Mouse (Mus musculus): ENCODE results near the gene Akr1a1.

Gene Akr1a1

GRCm38 (mm10) chr4:116659474-116659873 lies 8.0 kb upstream of the Akr1a1 start:
- in situ Hi-C loops (cut with MboI, MseI): loop anchor here (5.0 kb wide), 1 partner anchor 48 kb away; the partner anchor contains the start of genes Ccdc163 and Mmachc

DNA sequence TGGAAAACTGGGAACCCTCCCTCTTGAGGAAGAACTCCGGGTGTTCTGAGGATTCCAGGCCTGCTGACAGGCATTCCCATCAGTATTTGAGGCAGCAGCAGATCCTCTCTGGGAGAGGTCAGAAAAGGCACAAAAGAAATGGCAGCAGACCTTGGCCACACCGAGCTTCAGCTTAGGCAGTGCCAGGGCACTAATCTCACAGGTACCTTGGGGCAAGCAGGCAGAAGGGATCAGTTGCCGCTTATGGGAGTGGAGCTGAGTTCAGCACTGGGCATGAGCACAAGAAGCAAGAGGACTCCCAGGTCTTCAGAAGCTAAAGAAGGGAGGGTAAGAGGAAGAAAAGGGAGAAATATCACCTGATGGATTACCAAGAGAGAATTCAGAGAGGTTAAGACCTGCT lies 6.5 kb upstream of the Akr1a1 start:
- in situ Hi-C loops (cut with MboI, MseI): loop anchor here (5.0 kb wide), 1 partner anchor 49 kb away; the partner anchor contains the start of genes Ccdc163 and Mmachc

DNA sequence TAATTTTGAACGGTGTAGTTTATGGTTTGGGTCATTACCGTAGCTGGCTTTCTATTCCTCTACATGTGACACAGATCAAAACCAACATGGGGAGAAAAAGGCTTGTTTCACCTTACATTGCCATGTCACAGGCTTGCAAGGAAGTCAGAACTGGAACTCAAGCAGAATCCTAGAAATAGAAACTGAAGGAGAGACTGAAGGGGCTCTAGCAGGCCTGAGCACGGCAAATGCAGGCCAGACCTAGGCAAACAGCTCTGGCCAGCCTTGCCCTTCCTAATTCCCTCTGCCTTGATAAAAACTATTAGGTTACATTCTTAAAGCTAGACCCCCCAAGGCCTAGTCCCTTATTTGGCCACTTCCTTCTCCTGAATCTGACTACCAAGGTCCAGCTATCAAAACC lies 4.2 kb upstream of the Akr1a1 start:
- in situ Hi-C loops (cut with MboI, MseI): loop anchor here (5.0 kb wide), 1 partner anchor 52 kb away; the partner anchor contains the start of genes Ccdc163 and Mmachc

GRCm38 (mm10) chr4:116655100-116655499 lies 3.6 kb upstream of the Akr1a1 start:
- in situ Hi-C loops (cut with MboI, MseI): loop anchor here (5.0 kb wide), 1 partner anchor 52 kb away; the partner anchor contains the start of genes Ccdc163 and Mmachc

DNA sequence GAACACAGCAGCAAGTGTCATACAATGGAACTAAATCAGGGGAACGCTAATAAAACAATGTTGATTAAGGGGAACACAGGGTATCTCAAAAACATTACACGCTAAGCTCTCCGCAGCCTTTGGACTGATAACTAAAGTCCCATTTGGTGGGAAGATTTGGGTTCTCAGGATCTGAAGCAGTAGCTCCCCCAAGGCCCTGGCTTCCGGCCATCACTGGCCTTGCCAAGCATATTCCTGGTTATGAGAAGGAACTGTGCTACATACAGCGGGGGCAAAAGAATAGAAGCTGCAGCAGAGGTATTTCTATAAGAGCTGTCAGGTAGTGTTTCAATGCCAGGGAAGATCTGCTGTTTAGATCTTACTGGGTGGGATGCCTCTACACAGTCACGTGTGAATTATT lies 1.7 kb upstream of the Akr1a1 start:
- in situ Hi-C loops (cut with MboI, MseI): no loop called here

DNA sequence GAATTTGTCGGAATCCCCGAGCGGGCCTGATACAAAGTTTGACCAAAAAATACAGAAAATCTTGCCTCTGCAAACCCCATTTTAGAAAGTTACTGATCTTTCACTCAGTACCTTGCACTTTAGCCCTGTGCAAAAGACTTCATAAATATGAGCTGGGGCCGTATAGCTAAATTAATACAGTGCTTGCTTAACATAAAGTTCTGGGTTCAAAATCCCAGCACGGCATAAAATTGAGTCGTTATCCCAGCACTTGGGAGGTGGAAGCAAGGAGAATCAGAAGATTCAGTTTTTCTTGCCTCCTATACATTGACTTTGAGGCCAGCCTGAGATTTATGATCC lies 286 bp upstream of the Akr1a1 start:
- in situ Hi-C loops (cut with MboI, MseI): no loop called here

DNA sequence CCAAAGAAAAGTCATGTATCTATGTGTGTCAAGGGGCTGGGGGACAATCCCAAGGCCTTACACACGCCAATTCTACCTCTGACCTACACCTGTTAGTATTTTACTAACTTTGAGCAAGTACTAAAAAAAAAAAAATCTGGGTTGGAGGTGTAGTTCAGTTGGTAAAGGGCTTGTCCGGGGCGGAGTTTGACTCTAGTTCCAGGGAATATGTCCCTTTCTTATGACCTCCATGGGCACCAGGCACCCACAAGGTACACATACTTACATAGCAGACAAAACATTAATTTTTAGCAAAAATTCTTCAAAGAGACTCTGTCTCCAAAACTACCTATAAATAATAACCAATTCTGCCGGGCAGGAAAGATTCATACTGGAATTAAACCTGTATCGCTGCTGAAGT lies 1.1 kb downstream of the Akr1a1 start:
- in situ Hi-C loops (cut with MboI, MseI): no loop called here

- in situ Hi-C loops (cut with MboI, MseI): no loop called here
These were observed 2.1 kb downstream of the Akr1a1 start for GRCm38 (mm10) chr4:116649411-116649810.

- in situ Hi-C loops (cut with MboI, MseI): no loop called here
These were observed 5.9 kb downstream of the Akr1a1 start for GRCm38 (mm10) chr4:116645624-116646023.

DNA sequence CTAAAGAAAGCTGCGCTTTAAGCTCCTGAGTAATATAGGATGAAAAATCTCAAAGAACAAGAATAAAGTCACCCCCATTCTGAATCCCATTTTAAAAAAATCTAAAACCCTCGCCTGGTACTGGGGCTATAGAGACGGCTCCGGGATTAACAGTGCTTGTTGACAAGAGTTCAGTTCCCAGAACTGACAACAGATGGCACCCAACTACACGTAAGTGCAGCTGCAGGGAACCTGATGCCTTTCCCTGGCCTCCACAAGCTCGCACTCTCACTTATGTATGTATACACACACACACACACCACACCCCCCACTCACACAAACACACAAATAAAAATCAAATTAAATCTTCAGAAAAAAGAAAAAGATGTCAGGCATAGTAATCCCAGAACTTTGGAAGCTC lies 7.2 kb downstream of the Akr1a1 start:
- in situ Hi-C loops (cut with MboI, MseI): loop anchor here (5.0 kb wide), 1 partner anchor 48 kb away; no protein-coding TSS in a partner anchor

DNA sequence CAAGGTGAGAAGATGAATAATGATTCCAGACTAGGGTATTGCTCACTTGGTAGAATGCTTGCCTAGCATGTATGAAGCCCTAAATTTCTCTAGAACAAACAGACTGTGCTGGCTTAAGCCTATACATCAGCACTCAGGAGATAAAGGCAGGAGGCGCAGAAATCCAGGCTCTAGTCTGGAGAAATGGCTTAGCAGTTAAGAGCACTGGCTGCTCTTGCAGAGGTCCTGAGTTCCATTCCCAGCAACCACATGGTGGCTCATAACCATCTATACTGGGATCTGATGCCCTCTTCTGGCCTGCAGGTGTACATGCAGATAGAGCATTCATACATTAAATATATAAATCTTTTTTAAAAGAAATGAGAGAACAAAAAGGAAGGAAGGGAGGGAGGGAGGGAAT lies 9.4 kb downstream of the Akr1a1 start:
- in situ Hi-C loops (cut with MboI, MseI): loop anchor here (5.0 kb wide), 1 partner anchor 50 kb away; no protein-coding TSS in a partner anchor

- in situ Hi-C loops (cut with MboI, MseI): no loop called here
These were observed 12.7 kb downstream of the Akr1a1 start for GRCm38 (mm10) chr4:116638821-116639220.

GRCm38 (mm10) chr4:116635197-116635596 lies 16.3 kb downstream of the Akr1a1 start:
- in situ Hi-C loops (cut with MboI, MseI): no loop called here

GRCm38 (mm10) chr4:116627722-116628662 lies 23.5 kb downstream of the Akr1a1 start, which contains the start of gene Nasp:
TSS of gene Nasp (minus strand) at chr4:116627941.
- in situ Hi-C loops (cut with MboI, MseI): no loop called here

GRCm38 (mm10) chr4:116627359-116627716 lies 24.1 kb downstream of the Akr1a1 start:
- in situ Hi-C loops (cut with MboI, MseI): no loop called here

GRCm38 (mm10) chr4:116626658-116627358 lies 24.7 kb downstream of the Akr1a1 start:
- in situ Hi-C loops (cut with MboI, MseI): no loop called here

DNA sequence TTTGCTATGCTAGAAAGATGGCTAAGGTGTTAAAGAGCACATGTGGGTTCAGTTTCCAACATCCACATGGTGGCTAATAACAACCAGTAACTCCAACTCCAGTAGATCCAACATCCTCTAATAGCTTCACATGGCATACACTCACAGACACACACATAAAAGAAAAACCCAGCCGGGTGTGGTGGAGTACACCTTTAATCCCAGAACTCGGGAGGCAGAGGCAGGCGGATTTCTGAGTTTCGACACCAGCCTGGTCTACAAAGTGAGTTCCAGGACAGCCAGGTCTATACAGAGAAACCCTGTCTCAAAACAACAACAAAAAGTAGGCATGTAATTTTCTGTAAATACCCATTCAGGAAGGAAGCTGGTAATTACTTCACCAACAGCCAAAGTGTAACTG lies 26.6 kb downstream of the Akr1a1 start:
- in situ Hi-C loops (cut with MboI, MseI): no loop called here

GRCm38 (mm10) chr4:116615237-116615636 lies 36.2 kb downstream of the Akr1a1 start:
- in situ Hi-C loops (cut with MboI, MseI): no loop called here

- in situ Hi-C loops (cut with MboI, MseI): no loop called here
These were observed 38.9 kb downstream of the Akr1a1 start for GRCm38 (mm10) chr4:116612621-116613020.

- in situ Hi-C loops (cut with MboI, MseI): loop anchor here (5.0 kb wide), 1 partner anchor 100 kb away; no protein-coding TSS in a partner anchor
These were observed 54.2 kb downstream of the Akr1a1 start for GRCm38 (mm10) chr4:116596978-116597881.

- in situ Hi-C loops (cut with MboI, MseI): loop anchor here (5.0 kb wide), 1 partner anchor 101 kb away; no protein-coding TSS in a partner anchor
These were observed 55.1 kb downstream of the Akr1a1 start, which contains the start of gene Ccdc17 for GRCm38 (mm10) chr4:116596379-116596778. TSS of gene Ccdc17 (plus strand) at chr4:116596654.

All from T-helper 1 cell (primary cell).